Mouse (Mus musculus) bone marrow, adult 2 months (tissue): ENCODE results near the gene Gtf2ird1. TPM values are rescaled to one million over a fixed set of nuclear protein-coding genes. Genes with fewer than 3 reads are reported as not detected.
A peak's percentile ranks its signal among the peaks of the same experiment; 100 is the strongest.

Source experiments
- H3K27ac ChIP-seq: fragments of 200-500 bp; 2 replicates; pipeline ENCODE4 v1.5.1; 2012; ENCODE audit warnings: low read depth, mild to moderate bottlenecking, control low read depth, inconsistent platforms, low read length; ENCODE audit not compliant: control insufficient read depth, poor library complexity, insufficient read depth
- H3K4me1 ChIP-seq: fragments of 200-500 bp; 2 replicates; pipeline ENCODE4 v1.6.1; 2011; ENCODE audit warnings: low read length; ENCODE audit not compliant: control insufficient read depth, insufficient read depth
- H3K4me3 ChIP-seq: fragments of 200-500 bp; replicated peaks from 2 replicates; pipeline ENCODE3; 2011; ENCODE audit warnings: mild to moderate bottlenecking, low read depth, low read length, control low read depth; ENCODE audit not compliant: control insufficient read depth
- CTCF ChIP-seq: fragments of 200-500 bp; IDR thresholded peaks from 2 replicates; pipeline ENCODE4 v1.5.1; 2011; ENCODE audit warnings: low read length, control low read depth; ENCODE audit not compliant: control insufficient read depth, insufficient read depth
- POLR2A ChIP-seq: fragments of 200-500 bp; IDR thresholded peaks from 2 replicates; pipeline ENCODE4 v1.6.1; 2011; ENCODE audit warnings: low read depth, mild to moderate bottlenecking, control low read depth, low read length, borderline replicate concordance; ENCODE audit not compliant: control insufficient read depth
- WGBS: fragments of 180-500 bp; shearing (Covaris S2); methylation state at CpG from one replicate; pipeline ENCODE4 v1.1.7; 2018; 5-methylcytosine and 5-hydroxymethylcytosine counted together
- polyA plus RNA-seq: library from polyadenylated mRNA; stranded (reverse); fragments of >200 nt; gene quantifications from 2 replicates; pipeline ENCODE4 v1.2.4, GENCODE M21; 2011; ENCODE audit warnings: low replicate concordance; ENCODE audit not compliant: missing spikeins, insufficient read depth, insufficient read length

Gene Gtf2ird1
- polyA plus RNA-seq, 1 experiment, result 13.1 TPM

GRCm38 (mm10) chr5:134397434-134398163 lies 58.9 kb downstream of the Gtf2ird1 start:
- Histone ChIP-seq H3K4me1 (peaks cover 3% of the 10 kb centered on the region; the same call in 1 of the 2 replicates), H3K4me3 (no peak overlapping the region), H3K27ac (peak overlapping the region; percentile 39; the same call in 1 of the 2 replicates)
- WGBS, result 88% methylated on average over 15 of the region's 15 CpGs
- no peak for TF ChIP-seq POLR2A
- no peak for TF ChIP-seq CTCF

GRCm38 (mm10) chr5:134396519-134396918 lies 60.0 kb downstream of the Gtf2ird1 start:
- peak overlapping the region; percentile 77 for H3K27ac ChIP-seq
- 59% methylated on average over 9 of the region's 9 CpGs for WGBS

GRCm38 (mm10) chr5:134394624-134395023 lies 61.9 kb downstream of the Gtf2ird1 start:
- peak overlapping the region; percentile 34 for H3K4me3 ChIP-seq
- H3K27ac ChIP-seq, result peak overlapping the region; percentile 42
- H3K4me1 ChIP-seq, result peaks cover 3% of the 10 kb centered on the region; the same call in 1 of the 2 replicates
- TF ChIP-seq CTCF, result no peak
- no peak for TF ChIP-seq POLR2A
- WGBS, result 1% methylated on average over 10 of the region's 10 CpGs

More at GRCm38 (mm10) chr5:134396519-134396918, 60.0 kb downstream of the Gtf2ird1 start:
- peaks cover 3% of the 10 kb centered on the region; the same call in 1 of the 2 replicates for H3K4me1 ChIP-seq
- peak overlapping the region; percentile 29 for H3K4me3 ChIP-seq
- no peak for TF ChIP-seq POLR2A
- TF ChIP-seq CTCF, result no peak

- H3K27ac ChIP-seq, result no peak overlapping the region
- no peak for TF ChIP-seq POLR2A
- TF ChIP-seq CTCF, result no peak
- no peak overlapping the region for H3K4me3 ChIP-seq
Observed at GRCm38 (mm10) chr5:134393624-134394023, 62.9 kb downstream of the Gtf2ird1 start.

GRCm38 (mm10) chr5:134385106-134385505 lies 71.4 kb downstream of the Gtf2ird1 start:
- H3K27ac ChIP-seq, result no peak overlapping the region
- peaks cover 2% of the 10 kb centered on the region; the same call in 1 of the 2 replicates for H3K4me1 ChIP-seq
- TF ChIP-seq CTCF, result peak; percentile 35
- no peak for TF ChIP-seq POLR2A
- H3K4me3 ChIP-seq, result no peak overlapping the region
- 56% methylated on average over 2 of the region's 2 CpGs for WGBS

More at GRCm38 (mm10) chr5:134393624-134394023, 62.9 kb downstream of the Gtf2ird1 start:
- H3K4me1 ChIP-seq, result peaks cover 3% of the 10 kb centered on the region; the same call in 1 of the 2 replicates
- 56% methylated on average over 6 of the region's 6 CpGs for WGBS

GRCm38 (mm10) chr5:134375256-134375655 lies 81.3 kb downstream of the Gtf2ird1 start:
- TF ChIP-seq CTCF (no peak), POLR2A (no peak)
- H3K4me3 ChIP-seq, result no peak overlapping the region
- H3K27ac ChIP-seq, result no peak overlapping the region
- WGBS, result 82% methylated on average over 1 of the region's 1 CpGs
- no peaks in the 10 kb centered on the region; the same call in 1 of the 2 replicates for H3K4me1 ChIP-seq

- Histone ChIP-seq H3K4me3 (no peak overlapping the region), H3K27ac (no peak overlapping the region), H3K4me1 (no peaks in the 10 kb centered on the region; the same call in 1 of the 2 replicates)
- TF ChIP-seq POLR2A (no peak), CTCF (no peak)
Observed at GRCm38 (mm10) chr5:134374546-134374945, 82.0 kb downstream of the Gtf2ird1 start.

GRCm38 (mm10) chr5:134373912-134374488 lies 82.5 kb downstream of the Gtf2ird1 start:
- 37% methylated on average over 9 of the region's 9 CpGs for WGBS
- peak; percentile 56 for TF ChIP-seq CTCF
- TF ChIP-seq POLR2A, result no peak
- H3K27ac ChIP-seq, result no peak overlapping the region
- no peaks in the 10 kb centered on the region; the same call in 1 of the 2 replicates for H3K4me1 ChIP-seq
- no peak overlapping the region for H3K4me3 ChIP-seq
